In the genomic region with DNA sequence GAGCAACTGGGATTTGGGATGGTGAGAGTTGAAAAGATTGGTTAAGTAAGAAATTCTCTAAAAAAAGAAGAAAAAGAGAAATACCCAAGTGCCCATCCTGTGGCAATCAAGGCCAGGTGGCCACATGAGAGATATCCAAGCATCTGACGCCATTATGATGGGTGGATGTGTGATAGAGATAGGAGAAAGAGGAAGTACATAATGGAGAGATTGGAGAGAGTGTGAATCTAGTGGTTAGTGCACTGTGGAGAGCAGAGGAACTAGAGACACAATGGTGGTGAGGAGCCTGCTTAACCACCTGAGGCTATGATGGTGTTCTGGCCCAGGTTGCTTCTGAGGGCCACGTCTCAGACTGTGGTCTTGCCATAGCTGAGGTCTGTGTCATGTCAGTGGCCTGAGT, we compare ENCODE assay signal across 28 mouse cellular contexts. TPM values are rescaled to one million over a fixed set of nuclear protein-coding genes. Genes with fewer than 3 reads are reported as not detected.
DNase-seq lines count a peak whose midpoint lies in the region; ATAC-seq and TF ChIP-seq lines count a peak whose summit lies in the region.
"Had no signal": no experiment of that assay in that cellular context is flagged by ENCODE, and none has a peak within 500 bp of the region (broad histone marks: within the 10 kb centered on the region; RNA-seq: fewer than 3 reads in every experiment).

No protein-coding gene starts in this region.

- peaks cover 27% of the 10 kb centered on the region for H3K4me1 ChIP-seq in G1E (ENCODE audit: insufficient read depth, low read depth, low read length)
- H3K4me1 ChIP-seq in liver, postnatal 0 days (ENCODE audit: insufficient read depth) = no peaks in the 10 kb centered on the region; the same call in 1 of the 2 replicates
- H3K4me1 ChIP-seq: embryonic facial prominence, embryonic 12.5 days; embryonic facial prominence, embryonic 15.5 days; forebrain, embryonic 12.5 days; forebrain, embryonic 15.5 days; heart, embryonic 15.5 days; hindbrain, embryonic 12.5 days; hindbrain, embryonic 15.5 days had no signal

- no peak for TF ChIP-seq EP300 in liver, postnatal 0 days (IDR thresholded peaks at IDR 0.05; ENCODE audit: low read depth)

- no peak overlapping the region for H3K4me3 ChIP-seq in G1E (ENCODE audit: low read depth, low read length)
- H3K4me3 ChIP-seq in liver, postnatal 0 days (ENCODE audit: low read depth, low read length) = no peak overlapping the region
- H3K4me3 ChIP-seq: embryonic facial prominence, embryonic 12.5 days; embryonic facial prominence, embryonic 15.5 days; erythroblast, embryonic 14.5 days; forebrain, embryonic 12.5 days; forebrain, embryonic 15.5 days; heart, embryonic 12.5 days; heart, embryonic 15.5 days; hindbrain, embryonic 12.5 days; hindbrain, embryonic 15.5 days had no signal

- 33% methylated on average over 2 of the region's 2 CpGs for WGBS in liver, postnatal 0 days (ENCODE audit: insufficient replicate concordance)

- H3K4me2 ChIP-seq in liver, postnatal 0 days (ENCODE audit: low read depth, low read length) = no peak overlapping the region
- H3K4me2 ChIP-seq: embryonic facial prominence, embryonic 12.5 days; embryonic facial prominence, embryonic 15.5 days; forebrain, embryonic 12.5 days; forebrain, embryonic 15.5 days; heart, embryonic 12.5 days; heart, embryonic 15.5 days; hindbrain, embryonic 12.5 days; hindbrain, embryonic 15.5 days had no signal

- H3K9ac ChIP-seq in liver, postnatal 0 days (replicated peaks) = no peak overlapping the region
- H3K9ac ChIP-seq: embryonic facial prominence, embryonic 12.5 days; embryonic facial prominence, embryonic 15.5 days; forebrain, embryonic 12.5 days; forebrain, embryonic 15.5 days; heart, embryonic 12.5 days; heart, embryonic 15.5 days; hindbrain, embryonic 12.5 days; hindbrain, embryonic 15.5 days had no signal

- peak; percentile 58 for ATAC-seq in G1E (ENCODE audit: extremely low read depth, insufficient number of reproducible peaks, low FRiP score, poor library complexity, severe bottlenecking)
- peak; percentile 89 for ATAC-seq in common myeloid progenitor, adult 5-6 weeks (replicated peaks; ENCODE audit: low read depth, poor library complexity, severe bottlenecking)
- peak; percentile 56 for ATAC-seq in megakaryocyte, adult 5-6 weeks (ENCODE audit: poor library complexity, severe bottlenecking)
- ATAC-seq in megakaryocyte-erythroid progenitor cell, adult 5-6 weeks (replicated peaks; ENCODE audit: low FRiP score, low TSS enrichment, poor library complexity, severe bottlenecking) = peak; percentile 44; the same call in 1 of the 2 replicates
- no peak for ATAC-seq in liver, postnatal 0 days
- ATAC-seq: CD4-positive, CD25-positive, alpha-beta regulatory T cell, adult 4 months; forebrain, embryonic 15.5 days; intestine, postnatal 0 days had no signal

- H3K27me3 ChIP-seq in G1E (ENCODE audit: insufficient read depth, low read length) = peaks cover 49% of the 10 kb centered on the region
- H3K27me3 ChIP-seq in liver, postnatal 0 days (ENCODE audit: insufficient read depth, low read length) = no peaks in the 10 kb centered on the region
- H3K27me3 ChIP-seq: embryonic facial prominence, embryonic 12.5 days; embryonic facial prominence, embryonic 15.5 days; forebrain, embryonic 12.5 days; forebrain, embryonic 15.5 days; heart, embryonic 12.5 days; heart, embryonic 15.5 days; hindbrain, embryonic 12.5 days; hindbrain, embryonic 15.5 days had no signal

- no peaks in the 10 kb centered on the region for H3K9me3 ChIP-seq in G1E (replicated peaks)
- no peaks in the 10 kb centered on the region for H3K9me3 ChIP-seq in liver, postnatal 0 days (ENCODE audit: low read length)
- H3K9me3 ChIP-seq: embryonic facial prominence, embryonic 12.5 days; embryonic facial prominence, embryonic 15.5 days; forebrain, embryonic 12.5 days; forebrain, embryonic 15.5 days; heart, embryonic 12.5 days; heart, embryonic 15.5 days; hindbrain, embryonic 12.5 days; hindbrain, embryonic 15.5 days had no signal

- DNase-seq in G1E (ENCODE audit: low spot score) = peak; percentile 5
- no peak for DNase-seq in cerebellum, postnatal 4 days (ENCODE audit: low spot score in 2 of 2)
- DNase-seq in embryo, embryonic 9.5 days (ENCODE audit: extremely low spot score) = no peak
- DNase-seq in liver, postnatal 0 days = no peak
- DNase-seq: adrenal gland, adult 2 months; adrenal gland, postnatal 14 days; cerebellum, adult 11 months; cerebellum, adult 2 months; cerebellum, adult 9-11 months; cerebellum, postnatal 25 days; gastrocnemius, postnatal 10 days; heart, adult 18-20 months; heart, postnatal 10 days; heart, postnatal 4 days had no signal

- H3K27ac ChIP-seq in liver, postnatal 0 days (ENCODE audit: low read depth) = no peak overlapping the region
- H3K27ac ChIP-seq: embryonic facial prominence, embryonic 12.5 days; embryonic facial prominence, embryonic 15.5 days; forebrain, embryonic 12.5 days; forebrain, embryonic 15.5 days; heart, embryonic 15.5 days; hindbrain, embryonic 12.5 days; hindbrain, embryonic 15.5 days had no signal

- no peaks in the 10 kb centered on the region for H3K36me3 ChIP-seq in G1E (replicated peaks)
- no peaks in the 10 kb centered on the region for H3K36me3 ChIP-seq in liver, postnatal 0 days (replicated peaks; ENCODE audit: insufficient read depth, low read length)
- H3K36me3 ChIP-seq: embryonic facial prominence, embryonic 12.5 days; embryonic facial prominence, embryonic 15.5 days; forebrain, embryonic 12.5 days; forebrain, embryonic 15.5 days; heart, embryonic 12.5 days; heart, embryonic 15.5 days; hindbrain, embryonic 12.5 days; hindbrain, embryonic 15.5 days had no signal

- no peak for TF ChIP-seq CTCF in G1E (IDR thresholded peaks at IDR 0.05; ENCODE audit: low read depth, low read length)
- TF ChIP-seq CTCF in liver, postnatal 0 days (IDR thresholded peaks at IDR 0.05; ENCODE audit: low read depth) = no peak

RNA-seq across cellular contexts. Expression of a gene that starts 31.9 kb away (rescaled TPM):
- not detected in 2 replicates for total RNA-seq in G1E (2014; fragmentation: Nextera tagmentation)
- total RNA-seq in G1E (2017) = 0.05 TPM in 1 of 2 replicates, not detected in the other
- polyA plus RNA-seq in G1E (2012) = not detected in 2 replicates
- total RNA-seq in common myeloid progenitor, adult 5-6 weeks (2017) = not detected in 2 replicates
- total RNA-seq in megakaryocyte, adult 5-6 weeks (2015) = not detected in 2 replicates
- not detected in 2 replicates for total RNA-seq in megakaryocyte, adult 5-6 weeks (2017)
- total RNA-seq in megakaryocyte-erythroid progenitor cell, adult 5-6 weeks (2014; fragmentation: Nextera tagmentation) = not detected in 2 replicates
- total RNA-seq in megakaryocyte-erythroid progenitor cell, adult 5-6 weeks (2017) = not detected in 2 replicates
- polyA plus RNA-seq in liver, postnatal 0 days (2015; fragmentation: Nextera tagmentation; extraction: Ambion mirVana) = 0.05 TPM in 2 replicates
- polyA plus RNA-seq: adrenal gland, adult 2 months; CD4-positive, CD25-positive, alpha-beta regulatory T cell, adult 4 months; embryonic facial prominence, embryonic 12.5 days; erythroblast, embryonic 14.5 days; forebrain, embryonic 12.5 days; forebrain, embryonic 15.5 days; hindbrain, embryonic 15.5 days had no signal
